Mouse (Mus musculus) naive thymus-derived CD4-positive, alpha-beta T cell, adult 5 months (primary cell): ENCODE measurements around the gene Olfr350. TPM values are rescaled to one million over a fixed set of nuclear protein-coding genes. Genes with fewer than 3 reads are reported as not detected.

Experiments used
- polyA plus RNA-seq: library from polyadenylated mRNA; unstranded; fragments of 100-300 nt; shearing (Covaris generic); gene quantifications from one replicate; pipeline ENCODE4 v1.2.1, GENCODE M21; 2017

Gene Olfr350
- polyA plus RNA-seq, result not detected

DNA sequence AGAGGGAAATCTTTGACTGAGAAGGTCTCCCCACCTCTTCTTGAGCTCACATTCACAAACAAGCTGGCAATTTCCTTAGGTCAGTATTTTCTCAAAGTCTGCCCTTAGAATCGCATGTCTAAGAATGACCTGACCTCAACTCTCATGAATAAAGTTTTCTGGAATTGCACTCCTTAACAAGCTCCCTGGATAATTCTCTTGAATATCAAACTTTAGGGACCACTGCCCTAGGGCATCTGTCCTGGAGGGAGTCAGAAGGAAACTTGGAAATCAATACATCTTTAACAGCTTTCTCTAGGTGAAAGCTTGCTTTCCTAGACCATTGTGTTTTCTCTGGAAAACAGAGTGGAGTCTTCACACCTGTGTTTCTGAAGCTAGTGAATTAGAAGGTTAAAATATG lies at the start of gene Olfr350:
Gene Olfr350, plus strand, starts transcription at position 301 of the 400 bp plus-strand sequence.

GRCm38 (mm10) chr2:36816932-36817331 lies 29.2 kb upstream of the Olfr350 start, which contains the start of gene Olfr3:
Gene Olfr3, minus strand, starts transcription at chr2:36817032.

GRCm38 (mm10) chr2:36862560-36862959 lies 16.4 kb downstream of the Olfr350 start, which contains the start of gene Olfr351:
Gene Olfr351, minus strand, starts transcription at chr2:36862660.

GRCm38 (mm10) chr2:36868160-36868559 lies 22.1 kb downstream of the Olfr350 start, which contains the start of gene Olfr352:
Gene Olfr352, plus strand, starts transcription at chr2:36868460.

DNA sequence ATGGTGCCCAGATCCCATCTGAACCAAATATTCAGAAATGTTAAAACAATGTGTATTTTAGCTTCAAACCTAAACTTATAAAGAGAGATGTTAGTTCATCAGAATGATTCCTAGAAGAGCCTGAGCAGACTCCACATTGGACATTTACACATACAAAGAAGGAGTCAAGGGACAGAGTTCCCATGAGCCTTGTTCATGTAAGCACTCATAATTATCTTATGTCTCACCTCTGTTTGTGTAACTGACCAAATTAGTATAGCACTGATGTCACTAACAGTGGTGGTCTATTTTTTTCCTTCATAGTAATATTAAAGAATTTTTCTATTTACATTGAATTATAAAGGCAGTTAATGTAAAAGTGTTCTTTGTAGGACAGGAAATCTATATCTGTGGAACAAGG lies 46.7 kb downstream of the Olfr350 start, which contains the start of gene Olfr353:
Gene Olfr353, minus strand, starts transcription at position 101 of the 400 bp plus-strand sequence.

Other genes starting within 250 kb of the Olfr350 start
- not detected for gene Olfr345, start 206.3 kb upstream of the Olfr350 start, polyA plus RNA-seq
- not detected for gene Olfr346, start 160.5 kb upstream of the Olfr350 start, polyA plus RNA-seq
- not detected for gene Olfr347, start 114.4 kb upstream of the Olfr350 start, polyA plus RNA-seq
- not detected for gene Olfr348, start 62.0 kb upstream of the Olfr350 start, polyA plus RNA-seq
- gene Olfr50, start 55.8 kb upstream of the Olfr350 start, polyA plus RNA-seq, result 0.53 TPM
- gene Olfr3, start 29.3 kb upstream of the Olfr350 start, polyA plus RNA-seq, result not detected
- not detected for gene Olfr351, start 16.4 kb downstream of the Olfr350 start, polyA plus RNA-seq
- gene Olfr352, start 22.1 kb downstream of the Olfr350 start, polyA plus RNA-seq, result not detected
- gene Olfr353, start 46.6 kb downstream of the Olfr350 start, polyA plus RNA-seq, result not detected
- gene Olfr354, start 59.4 kb downstream of the Olfr350 start, polyA plus RNA-seq, result 0.09 TPM
- not detected for gene Olfr355, start 82.6 kb downstream of the Olfr350 start, polyA plus RNA-seq
- not detected for gene Olfr356, start 90.8 kb downstream of the Olfr350 start, polyA plus RNA-seq
- not detected for gene Olfr357, start 147.5 kb downstream of the Olfr350 start, polyA plus RNA-seq
- not detected for gene Olfr358, start 163.0 kb downstream of the Olfr350 start, polyA plus RNA-seq
- gene Olfr360, start 219.4 kb downstream of the Olfr350 start, polyA plus RNA-seq, result not detected
- not detected for gene Olfr361, start 243.0 kb downstream of the Olfr350 start, polyA plus RNA-seq